Mouse (Mus musculus): ENCODE data around the gene Pde4d.

DNA sequence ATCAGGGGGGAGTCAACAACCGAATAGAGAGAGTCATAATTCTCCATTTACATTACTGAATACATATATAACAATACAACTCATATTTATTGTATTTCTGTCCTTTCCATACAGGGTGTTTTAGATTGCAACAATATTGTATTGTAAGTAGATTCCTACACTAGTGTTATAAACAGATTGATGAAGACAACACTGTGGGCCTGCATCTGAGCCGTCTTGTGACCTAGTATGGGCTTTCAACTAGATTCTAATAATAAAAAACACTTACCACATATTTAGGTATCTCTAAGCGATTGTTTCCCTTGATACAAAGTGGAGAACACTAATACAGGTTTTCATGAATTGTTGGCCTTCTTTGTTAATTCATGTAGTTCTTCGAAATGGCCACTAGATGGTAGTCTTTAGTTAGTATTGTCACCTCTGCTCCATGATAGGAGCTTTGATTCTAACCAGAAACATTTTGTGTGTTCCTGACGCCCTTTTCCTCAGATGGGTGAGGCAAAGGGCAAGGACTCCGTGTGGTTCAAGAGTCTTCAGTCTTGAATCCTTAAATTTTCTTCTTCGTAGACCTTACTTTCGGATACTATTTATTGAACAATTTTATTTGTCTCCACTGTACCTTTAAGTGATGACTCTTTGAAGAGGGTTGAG lies 779.3 kb downstream of the Pde4d start:
- TF ChIP-seq CTCF (IDR thresholded peaks at IDR 0.05; ENCODE audit: insufficient read depth, low read depth, low read length) (no peak), POLR2A (IDR thresholded peaks at IDR 0.05; ENCODE audit: insufficient read depth, low read depth, low read length) (no peak)
